Mouse (Mus musculus) ovary, adult 18-20 months (tissue): Measurements from ENCODE around the gene Thrb.
A peak's percentile ranks its signal among the peaks of the same experiment; 100 is the strongest.

Experiments used
- DNase-seq: peaks from one replicate; pipeline ENCODE4 v3.0.0; 2022; ENCODE audit warnings: low spot score, mixed read lengths

Gene Thrb

GRCm38 (mm10) chr14:17713297-17713904 lies 53.3 kb downstream of the Thrb start:
- DNase-seq = no peak

- DNase-seq = no peak
Observed at GRCm38 (mm10) chr14:17719494-17719893, 59.4 kb downstream of the Thrb start.

- no peak for DNase-seq
Observed at GRCm38 (mm10) chr14:17722824-17723445, 62.9 kb downstream of the Thrb start.

- DNase-seq = no peak
Observed at GRCm38 (mm10) chr14:17724577-17724976, 64.5 kb downstream of the Thrb start.

- DNase-seq = no peak
Observed at GRCm38 (mm10) chr14:17726906-17727305, 66.8 kb downstream of the Thrb start.

- DNase-seq = no peak
Observed at GRCm38 (mm10) chr14:17727878-17728277, 67.8 kb downstream of the Thrb start.

GRCm38 (mm10) chr14:17728889-17729288 lies 68.8 kb downstream of the Thrb start:
- no peak for DNase-seq

GRCm38 (mm10) chr14:17731020-17731419 lies 71.0 kb downstream of the Thrb start:
- DNase-seq = no peak

- no peak for DNase-seq
Observed at GRCm38 (mm10) chr14:17733077-17733778, 73.2 kb downstream of the Thrb start.

- no peak for DNase-seq
Observed at GRCm38 (mm10) chr14:17733779-17734137, 73.7 kb downstream of the Thrb start.

- no peak for DNase-seq
Observed at GRCm38 (mm10) chr14:17735440-17735839, 75.4 kb downstream of the Thrb start.

- DNase-seq = no peak
Observed at GRCm38 (mm10) chr14:17740903-17741302, 80.8 kb downstream of the Thrb start.

GRCm38 (mm10) chr14:17742264-17742663 lies 82.2 kb downstream of the Thrb start:
- no peak for DNase-seq

GRCm38 (mm10) chr14:17742902-17743712 lies 83.0 kb downstream of the Thrb start:
- DNase-seq = peak; percentile 15

- no peak for DNase-seq
Observed at GRCm38 (mm10) chr14:17743713-17744158, 83.7 kb downstream of the Thrb start.

- DNase-seq = peak; percentile 9
Observed at GRCm38 (mm10) chr14:17747922-17748321, 87.9 kb downstream of the Thrb start.

GRCm38 (mm10) chr14:17748945-17749344 lies 88.9 kb downstream of the Thrb start:
- no peak for DNase-seq

- no peak for DNase-seq
Observed at GRCm38 (mm10) chr14:17751911-17752310, 91.8 kb downstream of the Thrb start.

GRCm38 (mm10) chr14:17753429-17753828 lies 93.4 kb downstream of the Thrb start:
- DNase-seq = no peak

GRCm38 (mm10) chr14:17756732-17757131 lies 96.7 kb downstream of the Thrb start:
- DNase-seq = no peak

GRCm38 (mm10) chr14:17767987-17768386 lies 107.9 kb downstream of the Thrb start:
- DNase-seq = no peak

- no peak for DNase-seq
Observed at GRCm38 (mm10) chr14:17774404-17774803, 114.3 kb downstream of the Thrb start.
